Mouse (Mus musculus): Measurements from ENCODE around the gene Igfals.

DNA sequence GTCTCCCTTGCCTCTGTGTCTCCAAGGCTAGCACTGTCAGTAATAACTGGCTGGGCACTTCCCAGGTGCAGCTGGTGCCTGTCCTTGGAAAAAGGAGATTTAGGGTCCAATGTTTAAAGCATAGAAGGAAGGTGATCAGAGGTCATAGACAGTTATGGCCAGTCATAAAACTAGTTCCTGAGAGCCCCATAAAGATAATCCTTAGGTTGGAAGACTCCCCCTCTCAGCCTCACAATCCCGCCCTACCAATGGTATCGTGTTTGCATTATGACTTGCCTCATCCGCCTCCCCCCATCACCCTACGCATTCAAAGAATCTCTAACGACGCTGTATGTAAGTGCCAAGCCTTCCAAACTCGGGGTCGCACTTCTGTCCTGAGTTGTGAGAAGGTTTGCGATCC is 21.3 kb upstream of the Igfals start:
- TF ChIP-seq CTCF (IDR thresholded peaks at IDR 0.05; ENCODE audit: low read depth, low read length) (no peak), GATA1 (IDR thresholded peaks at IDR 0.05; ENCODE audit: borderline replicate concordance, low read length) (no peak)

All from G1E (cell line).